Mouse (Mus musculus): Measurements from ENCODE around the gene Ube2g1.
"Not testable (repeated sequence)": the region's sequence is repeated elsewhere in the genome, so short reads cannot be mapped to it uniquely, and the experiment has no call there.

The Ube2g1 gene

DNA sequence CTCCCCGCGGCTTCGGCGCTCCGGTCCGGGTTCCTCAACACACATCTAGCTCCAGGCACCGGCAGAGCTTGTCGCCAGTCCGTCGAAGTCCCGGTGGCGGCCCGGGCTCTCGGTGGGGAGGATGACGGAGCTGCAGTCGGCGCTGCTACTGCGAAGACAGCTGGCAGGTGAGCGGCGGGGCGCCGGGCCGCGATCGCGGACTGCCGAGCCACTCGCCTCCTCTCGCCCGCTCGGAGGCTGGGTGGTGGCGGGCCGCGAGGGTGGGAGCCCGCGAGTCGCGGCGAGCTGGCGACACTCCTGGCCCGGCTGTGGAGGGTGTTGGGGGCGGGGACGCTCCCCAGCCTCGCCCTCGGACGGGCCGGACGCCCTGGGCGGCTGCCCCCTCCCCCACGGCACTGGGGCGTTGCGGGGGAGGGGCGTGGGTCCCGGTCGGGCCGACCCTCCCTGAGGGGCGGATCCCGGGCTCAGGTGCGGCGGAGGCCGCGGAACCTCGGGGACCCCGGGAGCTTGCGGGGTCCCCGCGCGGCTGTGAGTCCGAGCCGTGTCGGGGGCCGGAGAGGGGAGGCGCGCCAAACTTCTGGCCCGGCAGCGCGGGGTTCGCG is 487 bp downstream of the Ube2g1 start:
- no peak for DNase-seq

DNA sequence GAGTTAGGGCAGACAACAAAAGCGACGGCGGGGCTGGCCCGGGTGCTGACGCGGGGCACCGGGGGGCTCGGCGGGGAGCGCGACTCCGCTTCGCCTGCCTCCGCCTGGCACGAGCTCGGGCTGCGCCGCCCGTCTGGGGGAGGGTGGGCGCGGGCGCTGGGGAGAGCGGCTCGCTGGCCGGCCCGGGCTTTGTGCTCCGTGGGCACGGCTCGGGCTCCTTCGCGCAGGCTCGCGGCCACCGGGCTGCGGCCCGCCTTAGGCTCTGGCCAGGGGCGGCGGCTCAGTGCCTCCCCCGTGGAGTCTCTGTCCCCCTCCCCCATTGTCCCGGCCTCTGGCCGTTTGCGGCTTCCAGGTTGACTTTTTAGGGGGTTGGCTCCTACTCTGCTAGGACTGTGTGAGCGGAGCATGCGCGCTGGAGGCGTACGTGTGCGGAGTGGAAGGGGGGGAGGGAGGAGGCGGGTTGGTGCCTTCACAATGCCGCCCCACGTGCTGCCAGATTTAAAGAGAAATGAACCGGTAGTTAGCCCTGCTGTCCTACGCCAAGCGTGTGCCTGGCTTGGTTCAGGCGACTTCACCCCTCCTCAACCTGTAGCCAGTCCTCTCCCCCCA is 1.1 kb downstream of the Ube2g1 start:
- peak; percentile 95 for DNase-seq

DNA sequence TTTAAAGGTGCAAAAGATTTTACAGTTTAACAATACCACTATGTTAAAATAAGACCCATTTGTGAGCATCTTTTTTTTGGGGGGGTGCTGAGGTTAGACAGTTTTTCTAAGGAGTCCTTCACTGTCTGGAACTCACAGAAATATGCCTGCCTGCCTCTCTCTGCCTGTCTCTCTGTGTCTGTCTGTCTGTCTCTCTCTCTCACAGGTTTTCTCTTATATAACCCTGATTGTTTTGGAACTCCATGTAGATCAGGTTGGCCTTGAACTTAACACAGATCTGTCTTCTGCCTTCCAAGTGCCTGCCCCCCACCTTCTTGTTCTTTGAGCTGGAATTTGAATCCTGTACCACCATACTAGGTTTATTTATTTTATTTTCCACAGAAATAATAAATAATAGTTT is 2.2 kb downstream of the Ube2g1 start:
- DNase-seq = no peak

DNA sequence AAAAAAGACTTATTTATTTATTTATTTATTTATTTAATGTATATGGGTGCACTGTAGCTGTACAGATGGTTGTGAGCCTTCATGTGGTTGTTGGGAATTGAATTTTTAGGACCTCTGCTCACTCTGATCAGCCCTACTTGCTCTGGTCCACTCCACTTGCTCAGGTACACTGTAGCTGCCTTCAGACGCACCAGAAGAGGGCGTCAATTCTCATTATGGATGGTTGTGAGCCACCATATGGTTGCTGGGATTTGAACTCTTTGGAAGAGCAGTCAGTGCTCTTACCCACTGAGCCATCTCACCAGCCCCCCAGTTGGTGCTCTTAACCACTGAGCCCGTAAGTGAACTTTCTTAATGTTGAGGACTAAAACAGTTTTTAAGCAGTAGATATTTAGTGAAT is 7.3 kb downstream of the Ube2g1 start:
- DNase-seq = not testable (repeated sequence)

DNA sequence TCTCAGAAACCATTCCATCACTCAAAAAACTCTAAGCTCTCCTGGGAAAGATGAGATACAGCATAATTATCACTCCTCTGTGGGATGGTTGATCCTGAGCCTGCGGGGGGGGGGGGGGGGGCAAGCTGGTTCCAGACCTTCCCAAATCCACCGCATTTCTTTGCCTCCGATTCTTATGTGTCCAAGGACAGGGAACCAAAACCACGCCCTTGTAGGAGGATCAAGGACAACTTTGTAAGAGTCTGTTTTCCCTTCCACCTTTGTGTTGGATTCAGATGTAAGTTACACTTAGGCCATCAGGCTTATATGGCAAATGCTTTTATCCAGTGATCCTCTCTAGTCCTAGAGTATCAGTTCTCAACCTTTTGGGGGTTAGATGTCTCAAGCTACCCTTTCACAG is 8.8 kb downstream of the Ube2g1 start:
- DNase-seq = no peak

DNA sequence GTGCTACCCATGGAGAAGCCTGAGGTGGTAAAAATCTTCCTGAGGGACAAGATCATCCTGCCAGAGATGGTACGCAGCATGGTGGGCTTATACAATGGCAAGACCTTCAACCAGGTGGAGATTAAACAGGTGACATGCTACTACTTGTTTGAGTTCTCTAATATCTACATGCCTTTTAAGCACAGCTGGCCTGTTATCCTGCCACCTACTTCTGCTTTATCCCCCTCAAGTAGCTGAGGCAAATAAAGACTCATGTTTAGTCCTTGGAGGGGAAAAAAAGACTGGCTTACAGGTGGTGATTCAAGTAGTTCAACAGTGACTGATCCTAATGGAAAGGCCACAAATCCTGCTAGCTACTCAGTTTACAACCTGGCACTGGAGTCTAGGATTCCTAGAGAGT is 11.4 kb downstream of the Ube2g1 start:
- DNase-seq = no peak

DNA sequence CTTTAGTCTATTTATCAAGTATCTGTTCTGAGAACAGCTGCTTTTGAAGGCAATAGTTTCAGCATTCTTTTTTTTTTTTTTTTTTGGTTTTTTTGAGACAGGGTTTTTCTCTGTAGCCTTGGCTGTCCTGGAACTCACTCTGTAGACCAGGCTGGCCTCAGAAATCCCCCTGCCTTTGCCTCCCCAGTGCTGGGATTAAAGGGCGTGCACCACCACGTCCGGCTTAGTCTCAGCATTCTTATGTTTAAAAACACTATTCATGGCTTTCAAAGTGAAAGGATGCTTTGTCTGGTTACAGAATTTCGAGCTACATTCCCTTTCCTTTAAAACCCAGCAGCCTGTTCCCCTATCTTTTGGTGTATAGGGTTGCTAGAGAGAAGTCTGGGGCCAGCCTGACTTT is 35.6 kb downstream of the Ube2g1 start:
- DNase-seq = no peak

DNA sequence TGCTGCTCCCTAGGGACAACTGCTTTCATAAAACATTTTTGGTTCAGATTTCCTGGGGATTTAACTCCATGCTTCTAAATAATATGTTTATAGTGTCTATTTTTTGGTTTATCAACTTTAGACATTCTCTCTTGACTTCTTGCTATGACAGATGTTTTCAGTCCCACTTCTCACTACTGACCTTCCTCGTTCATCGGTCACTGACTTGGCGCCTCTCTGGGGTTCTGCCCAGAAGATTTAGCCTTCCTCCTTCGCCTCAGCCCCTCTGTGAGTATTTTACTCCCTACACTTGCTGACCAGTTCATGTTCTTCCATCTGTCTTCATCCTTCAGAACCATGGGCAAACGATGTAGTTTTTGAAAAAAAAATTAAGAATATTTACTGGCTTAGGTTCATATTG is 38.3 kb downstream of the Ube2g1 start:
- no peak for DNase-seq

DNA sequence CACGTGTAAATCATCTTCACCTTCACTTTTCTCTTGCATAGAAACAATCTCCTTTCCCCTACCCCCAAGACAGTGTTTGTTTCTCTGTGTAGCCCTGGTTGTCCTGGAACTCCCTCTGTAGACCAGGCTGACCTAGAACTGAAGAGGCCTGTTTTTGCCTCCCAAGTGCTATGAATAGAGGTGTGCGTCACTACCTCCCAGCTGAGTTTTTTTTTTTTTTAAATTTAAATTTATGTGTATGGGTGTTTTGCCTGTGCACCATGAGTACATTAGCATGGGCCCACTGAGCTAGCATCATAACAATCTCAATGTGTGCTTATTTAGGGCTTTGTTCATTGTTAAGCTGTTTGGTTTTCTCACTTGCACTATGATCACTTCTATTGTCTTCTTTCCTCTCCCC is 43.3 kb downstream of the Ube2g1 start:
- no peak for DNase-seq

DNA sequence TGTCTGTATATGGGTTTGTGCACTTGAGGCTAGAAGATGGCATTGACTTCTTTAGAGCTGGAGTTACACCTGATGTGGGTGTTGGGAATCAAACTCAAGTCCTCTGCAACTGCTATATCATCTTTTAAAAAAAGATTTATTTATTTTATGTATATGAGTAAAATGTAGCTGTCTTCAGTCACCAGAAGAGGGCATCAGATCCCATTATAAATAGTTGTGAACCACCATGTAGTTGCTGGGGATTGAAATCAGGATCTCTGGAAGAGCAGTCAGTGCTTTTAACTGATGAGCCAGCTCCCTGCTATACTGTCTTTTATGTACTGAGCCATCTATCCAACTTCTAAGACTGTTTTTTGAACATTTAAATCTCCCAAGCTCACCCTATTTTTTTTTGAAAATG is 52.8 kb downstream of the Ube2g1 start:
- no peak for DNase-seq

DNA sequence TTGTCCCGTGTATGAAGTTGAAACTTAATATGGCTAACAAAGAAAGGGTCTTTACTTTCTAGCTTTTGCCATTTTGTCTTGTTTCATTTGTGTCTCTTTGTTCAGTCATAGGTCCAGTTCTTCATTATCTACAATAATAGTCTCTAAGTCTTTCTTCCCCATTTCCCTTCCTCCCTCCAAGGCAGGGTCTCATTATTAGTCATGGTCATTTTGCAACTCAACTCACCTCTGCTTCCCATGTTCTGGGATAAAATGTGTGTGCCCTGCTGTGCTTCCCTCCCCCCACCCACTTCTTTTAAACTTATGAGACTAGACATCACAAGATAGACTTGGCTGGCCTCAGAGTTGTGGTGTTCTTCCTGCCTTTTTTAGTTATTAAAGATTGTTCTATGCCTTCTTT is 53.3 kb downstream of the Ube2g1 start:
- DNase-seq = no peak

DNA sequence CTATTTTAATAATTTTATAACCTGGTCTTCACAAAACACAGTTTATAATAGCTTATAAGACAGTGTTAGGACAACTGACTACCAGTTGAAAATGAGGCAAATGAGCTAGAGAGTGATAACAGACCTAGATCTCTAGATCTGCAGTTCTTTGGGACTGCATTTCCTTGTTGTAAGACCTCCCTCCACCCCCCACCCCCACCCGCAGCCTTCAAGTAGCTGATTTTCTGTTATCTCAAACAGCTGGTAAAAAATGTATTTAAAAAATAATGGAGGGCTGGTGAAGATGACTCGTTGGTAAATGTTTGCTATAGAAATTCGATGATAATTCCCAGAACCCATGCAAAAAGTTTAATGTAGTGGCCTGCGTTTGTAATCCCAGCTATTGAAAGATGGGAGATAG is 57.6 kb downstream of the Ube2g1 start:
- no peak for DNase-seq

DNA sequence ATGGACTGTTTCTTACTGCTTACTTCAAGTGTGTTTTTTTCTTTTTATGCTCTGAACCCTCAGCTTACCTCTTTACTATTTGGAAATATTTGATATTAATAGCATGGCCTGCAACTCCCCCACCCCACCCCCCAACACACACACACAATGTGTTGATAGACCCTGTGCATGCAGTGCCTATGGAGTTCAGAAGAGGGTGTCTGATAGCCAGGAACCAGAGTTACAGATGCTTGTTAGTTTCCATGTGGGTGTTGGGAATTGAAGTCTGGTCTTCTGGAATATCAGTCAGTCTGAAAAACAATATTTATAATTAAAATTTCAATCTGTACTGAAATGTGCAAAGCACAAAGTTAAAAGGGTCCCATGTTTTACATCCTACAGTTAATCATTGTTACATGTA is 63.6 kb downstream of the Ube2g1 start:
- no peak for DNase-seq

DNA sequence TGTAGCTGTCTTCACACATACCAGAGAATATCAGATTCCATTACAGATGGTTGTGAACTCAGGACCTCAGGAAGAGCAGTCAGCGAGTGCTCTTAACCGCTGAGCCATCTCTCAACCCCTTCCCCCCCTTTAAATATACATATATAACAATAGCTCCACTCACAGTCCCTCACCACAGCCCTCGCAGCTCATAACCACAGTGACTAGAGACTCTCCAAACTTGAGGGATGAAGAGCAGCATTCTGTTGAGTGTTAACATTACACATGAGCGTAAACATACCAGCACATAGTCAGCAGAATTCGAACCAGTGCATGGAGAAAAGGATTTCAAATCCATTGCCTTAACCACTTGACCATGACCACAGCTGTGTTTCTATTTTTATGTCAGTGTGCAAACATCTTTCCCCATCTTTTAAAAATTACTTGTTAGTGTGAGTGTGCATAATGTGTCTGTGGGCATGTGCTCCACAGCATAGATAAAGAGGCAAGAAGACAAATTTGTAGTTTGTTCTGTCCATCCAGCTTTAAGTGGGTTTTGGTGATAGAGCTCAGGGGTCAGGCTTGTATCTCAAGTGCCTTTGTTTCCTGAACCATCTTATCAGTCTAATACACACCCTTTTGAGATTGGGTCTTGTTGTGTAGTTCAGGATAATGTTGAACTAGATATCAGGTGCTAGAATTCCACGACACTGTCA is 64.4 kb downstream of the Ube2g1 start:
- no peak for DNase-seq

DNA sequence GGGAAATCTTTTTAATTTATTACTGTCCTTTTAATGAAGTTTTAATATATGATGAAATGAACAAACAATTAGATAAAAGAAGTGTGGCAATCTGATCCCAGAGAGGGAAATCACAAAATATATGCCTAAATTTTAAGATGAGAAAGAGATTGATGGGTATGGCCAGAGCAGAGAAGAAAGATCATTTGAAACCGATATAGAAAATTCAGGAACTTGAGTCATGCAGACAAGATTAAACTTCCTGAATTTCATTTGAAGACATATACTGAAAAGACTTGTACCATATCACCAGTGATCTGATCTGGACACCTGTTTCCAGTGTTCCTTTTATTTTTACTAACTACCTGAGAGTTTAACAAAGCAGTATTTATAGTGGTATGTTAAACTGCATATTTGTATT is 65.4 kb downstream of the Ube2g1 start:
- no peak for DNase-seq

DNA sequence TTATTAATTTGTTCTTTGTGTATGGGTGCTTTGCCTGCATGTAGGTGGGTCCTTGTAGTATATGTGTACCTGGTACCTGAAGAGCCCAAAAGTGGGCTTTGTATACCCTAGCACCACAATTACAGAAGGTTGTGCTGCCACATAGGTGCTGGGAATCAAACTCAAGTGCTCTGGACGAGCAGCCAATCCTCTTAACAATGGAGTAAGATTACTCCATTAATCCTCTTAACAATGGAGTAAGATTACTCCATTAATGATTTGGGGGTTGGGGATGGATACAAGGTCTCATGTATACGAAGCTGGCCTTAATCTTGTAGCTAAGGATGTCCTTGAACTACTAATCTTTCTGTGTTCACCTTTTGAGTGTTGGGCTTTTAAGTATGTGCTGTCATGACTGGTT is 68.2 kb downstream of the Ube2g1 start:
- no peak for DNase-seq

DNA sequence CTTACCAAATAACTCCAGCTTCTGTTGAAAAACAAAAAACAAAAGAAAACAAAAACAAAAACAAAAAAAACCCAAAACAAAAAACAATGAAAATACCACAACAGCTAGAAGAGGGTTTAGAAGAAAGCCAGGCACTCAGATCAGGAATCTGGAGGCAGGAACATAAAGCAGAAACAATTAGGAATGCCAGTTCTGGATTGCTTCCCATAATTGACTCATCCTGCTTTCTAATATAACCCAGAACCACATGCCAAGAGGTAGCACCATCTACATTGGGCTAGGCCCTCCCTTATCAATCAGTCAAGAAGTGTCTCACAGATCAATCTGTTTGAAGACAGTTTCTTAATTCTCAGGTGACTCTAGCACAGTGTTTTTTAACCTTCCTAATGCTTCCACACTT is 73.6 kb downstream of the Ube2g1 start:
- no peak for DNase-seq

DNA sequence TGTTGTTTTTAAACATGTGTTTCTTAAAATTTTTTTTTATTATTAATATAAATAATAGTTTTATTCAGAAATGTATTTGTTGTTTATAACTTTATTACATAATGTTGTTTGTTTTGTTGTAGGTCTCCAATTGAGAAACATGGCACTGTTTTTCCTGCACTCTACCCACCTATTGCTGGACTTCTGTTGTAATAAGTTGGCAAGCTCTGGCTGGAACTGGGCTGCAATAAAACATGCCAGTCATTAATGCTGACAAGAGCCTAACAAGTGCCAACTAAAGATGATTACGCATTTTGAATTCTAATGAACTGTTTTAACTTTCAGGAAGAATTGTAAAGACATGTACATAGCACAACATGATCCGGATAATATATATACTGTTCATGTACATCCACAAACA is 76.3 kb downstream of the Ube2g1 start:
- DNase-seq = no peak

DNA sequence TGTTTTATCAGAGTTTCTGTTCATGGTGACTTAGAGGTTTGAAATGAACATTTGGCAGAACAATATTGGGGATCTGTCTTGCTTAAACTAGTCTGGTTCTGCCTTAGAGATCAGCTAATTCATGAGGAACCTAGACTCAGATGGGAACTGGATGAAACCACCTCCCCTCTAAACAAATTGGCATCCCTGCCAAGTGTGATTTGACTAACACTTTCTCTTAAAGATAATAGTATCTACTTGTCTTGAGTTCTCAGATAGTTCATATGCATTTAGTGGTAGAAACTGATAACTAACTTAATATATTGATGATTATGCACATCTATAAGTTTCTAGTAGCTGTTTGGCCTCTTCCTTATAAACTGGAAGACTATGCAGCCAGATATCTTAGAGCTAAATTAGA is 79.6 kb downstream of the Ube2g1 start:
- DNase-seq = no peak

DNA sequence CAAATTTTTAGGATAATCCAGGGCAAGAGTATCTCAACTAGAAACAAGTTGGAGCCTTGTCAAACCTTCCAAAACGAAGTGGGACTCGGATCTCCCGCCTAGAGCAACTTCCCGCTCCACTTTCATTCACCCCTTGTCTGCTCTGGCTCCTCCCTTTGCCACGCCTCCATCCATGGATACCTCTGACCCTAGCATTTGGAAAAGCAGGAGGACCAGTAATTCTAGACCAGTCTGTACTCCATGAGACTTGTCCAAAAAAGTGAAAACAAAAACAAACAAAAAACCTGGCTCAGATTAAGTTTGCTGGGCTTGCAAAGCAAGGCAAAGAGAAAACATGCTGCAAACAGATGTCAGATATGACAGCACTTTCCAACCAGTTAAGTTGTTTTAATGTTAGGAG is 81.2 kb downstream of the Ube2g1 start:
- DNase-seq = no peak

DNA sequence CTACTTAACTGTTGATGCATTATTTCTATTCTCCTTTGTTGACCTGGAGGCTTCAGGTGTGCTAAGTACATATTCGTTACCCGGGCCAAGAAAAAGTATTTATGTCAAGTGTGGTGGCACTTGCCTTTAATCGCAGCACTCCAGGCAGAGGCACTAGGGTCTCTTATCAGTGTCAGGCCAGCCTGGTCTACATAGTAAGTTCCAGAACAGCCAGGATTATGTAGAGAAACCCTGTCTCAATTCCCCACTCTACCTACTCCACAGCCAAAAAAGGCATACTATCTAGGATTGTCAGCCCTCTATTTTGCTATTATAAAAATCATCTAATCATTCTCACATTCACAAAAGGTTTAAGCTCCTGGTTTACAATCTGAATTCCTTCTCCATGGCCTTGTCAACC is 82.0 kb downstream of the Ube2g1 start:
- no peak for DNase-seq

DNA sequence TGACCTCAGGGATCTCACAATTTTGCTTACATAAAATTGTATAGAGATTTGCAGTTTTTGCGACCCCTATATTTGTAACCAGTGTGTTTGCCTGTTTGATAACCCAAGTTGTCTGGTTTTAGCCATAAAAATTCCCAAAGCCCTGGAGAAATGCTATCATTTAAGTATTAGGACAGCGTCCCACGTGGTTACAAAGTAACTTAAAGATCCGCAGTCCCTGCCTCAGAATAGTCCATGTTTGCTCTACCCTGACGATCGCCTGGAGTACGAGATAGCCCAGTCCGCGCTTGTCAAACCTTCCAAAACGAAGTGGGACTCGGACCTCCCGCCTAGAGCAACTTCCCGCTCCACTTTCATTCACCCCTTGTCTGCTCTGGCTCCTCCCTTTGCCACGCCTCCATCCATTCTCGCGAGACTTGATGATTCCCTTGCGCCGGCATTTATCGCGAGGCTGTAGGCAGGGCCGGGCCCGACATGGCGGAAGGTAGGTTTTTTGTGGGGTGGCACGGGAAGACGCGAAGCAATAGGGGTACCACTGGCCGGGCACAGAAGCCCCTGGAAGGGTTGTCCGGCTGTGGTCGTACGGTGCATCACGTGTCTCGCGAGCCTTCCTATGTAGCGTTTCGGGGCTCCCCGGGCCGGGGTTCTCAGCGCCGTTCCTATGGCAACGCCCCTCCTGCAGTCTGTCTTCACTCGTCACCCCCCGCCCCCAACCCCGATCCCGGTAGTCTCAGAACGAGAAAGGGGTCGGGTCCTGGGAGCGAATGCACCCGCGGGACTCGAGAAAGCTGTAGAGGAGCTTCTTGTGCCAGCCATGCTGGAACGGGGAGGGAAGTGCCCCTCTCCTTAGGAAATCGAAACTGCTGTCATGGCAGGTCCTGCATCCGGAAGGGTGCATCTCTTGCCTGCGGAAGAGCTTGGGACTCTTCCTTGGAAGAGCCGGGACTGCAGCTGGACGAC is 82.7 kb downstream of the Ube2g1 start, which contains the start of gene Ankfy1:
Ankfy1 (plus strand) TSS at position 456 of the 960 bp plus-strand sequence.
- peak; percentile 89 for DNase-seq

DNA sequence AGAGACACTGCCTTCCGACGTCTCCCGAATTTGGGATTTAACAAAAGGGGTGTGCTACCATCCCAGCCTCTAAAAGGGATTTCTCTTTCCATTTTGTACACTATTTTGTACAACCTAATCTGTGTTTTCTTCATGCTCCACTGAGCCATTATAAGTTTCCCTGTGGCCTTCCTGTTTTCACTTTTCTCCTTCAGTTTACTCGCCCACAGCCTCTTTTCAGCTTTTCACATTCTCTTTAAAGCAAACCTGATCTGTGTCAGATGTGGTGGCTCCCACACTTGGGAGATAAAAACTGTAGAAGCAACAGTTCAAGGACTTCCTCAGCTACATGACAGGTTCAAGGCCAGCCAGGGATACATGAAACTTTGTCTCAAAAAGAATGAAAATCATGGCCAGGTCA is 85.3 kb downstream of the Ube2g1 start:
- no peak for DNase-seq

DNA sequence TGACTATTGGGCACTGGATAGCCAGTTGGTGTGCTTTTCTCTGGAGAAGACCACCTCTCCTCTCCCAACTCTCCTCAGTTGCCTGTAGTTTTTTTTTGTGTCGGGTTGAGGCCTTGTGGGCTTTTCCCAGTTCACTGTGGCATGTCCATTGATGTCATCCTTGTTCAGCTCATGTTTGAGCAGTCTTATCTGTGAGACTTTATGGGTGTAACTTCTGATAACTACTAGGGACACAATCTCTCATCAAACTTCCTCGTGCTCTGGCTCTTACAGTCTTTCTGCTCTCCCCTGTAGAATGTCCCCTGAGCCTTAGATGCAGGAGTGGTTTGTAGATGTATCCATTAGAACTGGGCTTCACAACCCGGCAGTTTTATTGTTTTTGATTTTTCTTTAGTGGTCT is 87.9 kb downstream of the Ube2g1 start:
- DNase-seq = no peak

Data from cerebellum, adult 11-12 months (tissue).